Mouse (Mus musculus) forebrain, embryonic 12.5 days (tissue): ENCODE measurements at regions not wholly inside any gene's neighbourhood (a gene's known extent, or its start where the extent isn't known, plus 50 kb on each side); places are given as distances from the start of the nearest gene placed in this dataset.
A peak's percentile ranks its signal among the peaks of the same experiment; 100 is the strongest.

Experiments
- ATAC-seq: fragments of 200-750 bp; cut with Nextera tagmentation; 2 replicates; pipeline ENCODE4 v1.8.0; 2017; ENCODE audit warnings: moderate TSS enrichment; ENCODE audit not compliant: low FRiP score
- H3K27ac ChIP-seq: fragments of 300-500 bp; sonication (generic); 2 replicates; pipeline ENCODE4 v1.5.1; 2016; ENCODE audit warnings: mild to moderate bottlenecking
- H3K27me3 ChIP-seq: fragments of 300-500 bp; sonication (generic); 2 replicates; pipeline ENCODE4 v1.6.1; 2016; ENCODE audit warnings: mild to moderate bottlenecking
- H3K36me3 ChIP-seq: fragments of 300-500 bp; sonication (generic); replicated peaks from 2 replicates; pipeline ENCODE4 v1.6.1; 2016; ENCODE audit warnings: mild to moderate bottlenecking
- H3K4me1 ChIP-seq: fragments of 300-500 bp; sonication (generic); 2 replicates; pipeline ENCODE4 v1.6.1; 2016
- H3K4me2 ChIP-seq: fragments of 300-500 bp; sonication (generic); 2 replicates; pipeline ENCODE4 v1.6.1; 2016; ENCODE audit warnings: mild to moderate bottlenecking, moderate library complexity
- H3K4me3 ChIP-seq: fragments of 300-500 bp; sonication (generic); replicated peaks from 2 replicates; pipeline ENCODE4 v1.5.1; 2016; ENCODE audit warnings: mild to moderate bottlenecking
- H3K9ac ChIP-seq: fragments of 300-500 bp; sonication (generic); 2 replicates; pipeline ENCODE4 v1.6.1; 2016; ENCODE audit warnings: mild to moderate bottlenecking
- H3K9me3 ChIP-seq: fragments of 300-500 bp; sonication (generic); 2 replicates; pipeline ENCODE4 v1.6.1; 2016
- WGBS: fragments of 180-500 bp; shearing (Covaris S2); methylation state at CpG from one replicate; pipeline ENCODE4 v1.1.7; 2016; 5-methylcytosine and 5-hydroxymethylcytosine counted together

GRCm38 (mm10) chr3:60771866-60772265 lies 230.7 kb upstream of the P2ry1 start:
- H3K36me3 ChIP-seq, result no peaks in the 10 kb centered on the region
- WGBS, result 87% methylated on average over 4 of the region's 4 CpGs
- H3K4me3 ChIP-seq, result no peak overlapping the region
- H3K4me1 ChIP-seq, result no peaks in the 10 kb centered on the region
- no peak overlapping the region for H3K4me2 ChIP-seq
- H3K27ac ChIP-seq, result no peak overlapping the region
- no peak for ATAC-seq
- no peak overlapping the region for H3K9ac ChIP-seq
- no peaks in the 10 kb centered on the region for H3K27me3 ChIP-seq
- H3K9me3 ChIP-seq, result no peaks in the 10 kb centered on the region

- Histone ChIP-seq H3K9ac (no peak overlapping the region), H3K27me3 (no peaks in the 10 kb centered on the region), H3K36me3 (no peaks in the 10 kb centered on the region), H3K4me3 (no peak overlapping the region), H3K27ac (no peak overlapping the region), H3K9me3 (no peaks in the 10 kb centered on the region), H3K4me2 (no peak overlapping the region), H3K4me1 (no peaks in the 10 kb centered on the region)
- WGBS, result 83% methylated on average over 3 of the region's 3 CpGs
- ATAC-seq, result no peak
These were observed 229.2 kb upstream of the P2ry1 start for GRCm38 (mm10) chr3:60773383-60773782.

- H3K27ac ChIP-seq, result 0 out of 2 replicates have a peak overlapping the region, but pooled peaks have one; percentile 16
- 71% methylated on average over 9 of the region's 9 CpGs for WGBS
- H3K36me3 ChIP-seq, result no peaks in the 10 kb centered on the region
- H3K9me3 ChIP-seq, result no peaks in the 10 kb centered on the region
- no peaks in the 10 kb centered on the region for H3K27me3 ChIP-seq
- no peak overlapping the region for H3K4me2 ChIP-seq
- H3K9ac ChIP-seq, result no peak overlapping the region
- H3K4me1 ChIP-seq, result no peaks in the 10 kb centered on the region
- H3K4me3 ChIP-seq, result no peak overlapping the region
- ATAC-seq, result peak; percentile 78; the same call in 1 of the 2 replicates
These were observed 217.3 kb upstream of the P2ry1 start for GRCm38 (mm10) chr3:60785137-60785875.

GRCm38 (mm10) chr3:60787989-60788388 lies 214.6 kb upstream of the P2ry1 start:
- H3K4me1 ChIP-seq, result no peaks in the 10 kb centered on the region
- H3K36me3 ChIP-seq, result no peaks in the 10 kb centered on the region
- no peaks in the 10 kb centered on the region for H3K27me3 ChIP-seq
- H3K9ac ChIP-seq, result no peak overlapping the region
- no peak overlapping the region for H3K4me2 ChIP-seq
- no peak overlapping the region for H3K27ac ChIP-seq
- no peak for ATAC-seq
- WGBS, result 89% methylated on average over 8 of the region's 8 CpGs
- no peak overlapping the region for H3K4me3 ChIP-seq
- H3K9me3 ChIP-seq, result no peaks in the 10 kb centered on the region

- Histone ChIP-seq H3K27me3 (no peaks in the 10 kb centered on the region), H3K4me3 (no peak overlapping the region), H3K27ac (no peak overlapping the region), H3K9me3 (no peaks in the 10 kb centered on the region), H3K4me1 (no peaks in the 10 kb centered on the region), H3K4me2 (no peak overlapping the region), H3K9ac (no peak overlapping the region), H3K36me3 (no peaks in the 10 kb centered on the region)
- ATAC-seq, result no peak
- WGBS, result 89% methylated on average over 4 of the region's 4 CpGs
These were observed 213.2 kb upstream of the P2ry1 start for GRCm38 (mm10) chr3:60789441-60789840.

GRCm38 (mm10) chr3:60792166-60792565 lies 210.4 kb upstream of the P2ry1 start:
- Histone ChIP-seq H3K36me3 (no peaks in the 10 kb centered on the region), H3K27me3 (no peaks in the 10 kb centered on the region), H3K9me3 (no peaks in the 10 kb centered on the region), H3K4me1 (no peaks in the 10 kb centered on the region), H3K4me2 (no peak overlapping the region), H3K9ac (no peak overlapping the region), H3K27ac (no peak overlapping the region), H3K4me3 (no peak overlapping the region)
- no peak for ATAC-seq
- 59% methylated on average over 4 of the region's 4 CpGs for WGBS

- Histone ChIP-seq H3K36me3 (no peaks in the 10 kb centered on the region), H3K27ac (no peak overlapping the region), H3K4me1 (no peaks in the 10 kb centered on the region), H3K4me2 (no peak overlapping the region), H3K9ac (no peak overlapping the region), H3K4me3 (no peak overlapping the region), H3K9me3 (no peaks in the 10 kb centered on the region), H3K27me3 (no peaks in the 10 kb centered on the region)
- WGBS, result 91% methylated on average over 2 of the region's 2 CpGs
- ATAC-seq, result no peak
These were observed 206.4 kb upstream of the P2ry1 start for GRCm38 (mm10) chr3:60796207-60796606.

GRCm38 (mm10) chr3:60797808-60798207 lies 204.8 kb upstream of the P2ry1 start:
- Histone ChIP-seq H3K4me1 (no peaks in the 10 kb centered on the region), H3K9ac (no peak overlapping the region), H3K4me3 (no peak overlapping the region), H3K27me3 (no peaks in the 10 kb centered on the region), H3K9me3 (no peaks in the 10 kb centered on the region), H3K36me3 (no peaks in the 10 kb centered on the region), H3K27ac (no peak overlapping the region), H3K4me2 (no peak overlapping the region)
- ATAC-seq, result no peak
- 76% methylated on average over 6 of the region's 6 CpGs for WGBS

GRCm38 (mm10) chr3:60798461-60798860 lies 204.1 kb upstream of the P2ry1 start:
- 83% methylated on average over 2 of the region's 2 CpGs for WGBS

GRCm38 (mm10) chr3:60798862-60799261 lies 203.7 kb upstream of the P2ry1 start:
- Histone ChIP-seq H3K4me3 (no peak overlapping the region), H3K27me3 (no peaks in the 10 kb centered on the region)

More at GRCm38 (mm10) chr3:60798461-60798860, 204.1 kb upstream of the P2ry1 start:
- Histone ChIP-seq H3K4me3 (no peak overlapping the region), H3K36me3 (no peaks in the 10 kb centered on the region), H3K27me3 (no peaks in the 10 kb centered on the region), H3K9me3 (no peaks in the 10 kb centered on the region), H3K4me2 (no peak overlapping the region), H3K27ac (no peak overlapping the region), H3K4me1 (no peaks in the 10 kb centered on the region), H3K9ac (no peak overlapping the region)
- ATAC-seq, result no peak

GRCm38 (mm10) chr3:60804711-60805293 lies 197.8 kb upstream of the P2ry1 start:
- no peak overlapping the region for H3K4me3 ChIP-seq
- 91% methylated on average over 3 of the region's 3 CpGs for WGBS
- H3K27ac ChIP-seq, result no peak overlapping the region
- H3K4me2 ChIP-seq, result no peak overlapping the region
- ATAC-seq, result no peak
- H3K36me3 ChIP-seq, result no peaks in the 10 kb centered on the region
- no peaks in the 10 kb centered on the region for H3K27me3 ChIP-seq
- H3K9me3 ChIP-seq, result no peaks in the 10 kb centered on the region
- H3K4me1 ChIP-seq, result no peaks in the 10 kb centered on the region
- no peak overlapping the region for H3K9ac ChIP-seq

More at GRCm38 (mm10) chr3:60798862-60799261, 203.7 kb upstream of the P2ry1 start:
- H3K4me2 ChIP-seq, result no peak overlapping the region
- H3K36me3 ChIP-seq, result no peaks in the 10 kb centered on the region
- no peaks in the 10 kb centered on the region for H3K9me3 ChIP-seq
- H3K9ac ChIP-seq, result no peak overlapping the region
- no peak for ATAC-seq
- no peak overlapping the region for H3K27ac ChIP-seq
- WGBS, result 88% methylated on average over 5 of the region's 5 CpGs
- H3K4me1 ChIP-seq, result no peaks in the 10 kb centered on the region

GRCm38 (mm10) chr3:60811924-60812323 lies 190.7 kb upstream of the P2ry1 start:
- Histone ChIP-seq H3K27me3 (no peaks in the 10 kb centered on the region), H3K4me1 (no peaks in the 10 kb centered on the region), H3K27ac (no peak overlapping the region), H3K9ac (no peak overlapping the region), H3K4me3 (no peak overlapping the region), H3K4me2 (no peak overlapping the region), H3K9me3 (no peaks in the 10 kb centered on the region), H3K36me3 (no peaks in the 10 kb centered on the region)
- ATAC-seq, result no peak
- WGBS, result 70% methylated on average over 5 of the region's 5 CpGs

- H3K4me1 ChIP-seq, result no peaks in the 10 kb centered on the region
- no peaks in the 10 kb centered on the region for H3K27me3 ChIP-seq
- no peak overlapping the region for H3K9ac ChIP-seq
- no peak overlapping the region for H3K27ac ChIP-seq
- no peak for ATAC-seq
- H3K9me3 ChIP-seq, result no peaks in the 10 kb centered on the region
- H3K4me2 ChIP-seq, result no peak overlapping the region
- no peak overlapping the region for H3K4me3 ChIP-seq
- H3K36me3 ChIP-seq, result no peaks in the 10 kb centered on the region
- WGBS, result 45% methylated on average over 3 of the region's 3 CpGs
These were observed 189.1 kb upstream of the P2ry1 start for GRCm38 (mm10) chr3:60813485-60813884.
